Mouse (Mus musculus) T-helper 1 cell (primary cell): ENCODE measurements around the gene Rffl.

Source experiments
- in situ Hi-C: fragments of 300-600 bp; cut with MboI, MseI; formaldehyde crosslinking; loops from one replicate; pipeline ENCODE4 v1.15.1; 2025; ENCODE audit warnings: high pct_unique_total_duplicates

Rffl gene

GRCm38 (mm10) chr11:82875631-82876030 is 4.6 kb upstream of the Rffl start:
- in situ Hi-C loops = loop anchor here (25.0 kb wide), 1 partner anchor 888 kb away; no protein-coding TSS in a partner anchor

DNA sequence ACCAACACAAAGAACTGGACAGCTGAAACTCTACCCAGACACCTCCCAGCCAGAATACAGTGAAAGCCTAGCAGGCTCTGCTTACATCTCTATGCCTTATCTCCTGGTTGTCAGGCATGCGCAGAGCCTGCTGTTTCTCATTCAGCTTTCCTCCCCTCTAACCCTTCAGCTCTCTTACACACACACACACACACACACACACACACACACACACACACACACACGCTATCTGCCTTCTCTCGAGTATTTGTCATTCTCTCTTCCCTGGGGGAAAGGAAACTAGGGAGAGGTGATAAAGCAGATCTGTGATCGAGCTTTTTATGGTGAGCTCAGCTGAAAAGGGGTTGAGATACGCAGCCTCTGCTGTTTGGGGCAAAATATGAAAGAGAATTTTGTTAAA is 3.9 kb upstream of the Rffl start:
- in situ Hi-C loops = loop anchor here (25.0 kb wide), 1 partner anchor 888 kb away; no protein-coding TSS in a partner anchor

GRCm38 (mm10) chr11:82870173-82871030 is 608 bp downstream of the Rffl start:
- in situ Hi-C loops = no loop called here

GRCm38 (mm10) chr11:82869506-82870172 is 1.4 kb downstream of the Rffl start:
- in situ Hi-C loops = no loop called here

DNA sequence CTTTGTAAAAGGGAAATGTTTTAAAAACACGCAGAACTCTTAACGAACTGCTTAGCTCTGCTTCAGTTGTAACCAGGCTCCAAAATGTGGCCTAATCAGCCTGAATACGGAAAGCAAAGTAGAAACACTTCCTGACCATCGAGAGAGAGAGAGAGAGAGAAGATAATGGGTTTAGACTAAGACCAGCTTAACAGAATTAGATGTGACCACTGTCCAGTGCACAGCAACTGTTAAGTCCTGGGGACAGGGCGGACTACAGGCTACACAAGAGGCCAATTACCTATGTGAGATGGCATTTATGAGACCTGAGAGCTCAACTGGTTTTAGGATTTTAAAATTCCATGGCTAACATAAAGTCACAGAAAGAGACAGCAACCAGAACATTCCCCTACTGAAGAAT is 3.1 kb downstream of the Rffl start:
- in situ Hi-C loops = no loop called here

GRCm38 (mm10) chr11:82866850-82867564 is 4.0 kb downstream of the Rffl start:
- in situ Hi-C loops = no loop called here

DNA sequence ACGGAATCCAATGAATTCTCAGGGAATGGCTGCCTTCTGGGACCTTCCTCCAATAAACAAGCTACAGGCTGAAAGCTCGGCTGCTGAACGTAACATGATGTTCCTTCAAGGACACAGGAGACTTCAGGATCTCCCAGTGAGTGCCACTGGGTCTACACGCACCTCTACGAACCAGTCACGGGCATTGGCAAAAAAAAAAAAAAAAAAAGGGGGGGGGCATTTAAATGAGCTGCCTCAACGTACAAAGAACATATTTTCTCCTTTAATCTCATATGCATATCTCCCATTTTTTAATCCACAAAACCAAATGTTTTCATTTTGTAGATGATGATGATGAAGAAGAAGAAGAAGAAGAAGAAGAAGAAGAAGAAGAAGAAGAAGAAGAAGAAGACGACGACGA is 5.1 kb downstream of the Rffl start:
- in situ Hi-C loops = no loop called here

DNA sequence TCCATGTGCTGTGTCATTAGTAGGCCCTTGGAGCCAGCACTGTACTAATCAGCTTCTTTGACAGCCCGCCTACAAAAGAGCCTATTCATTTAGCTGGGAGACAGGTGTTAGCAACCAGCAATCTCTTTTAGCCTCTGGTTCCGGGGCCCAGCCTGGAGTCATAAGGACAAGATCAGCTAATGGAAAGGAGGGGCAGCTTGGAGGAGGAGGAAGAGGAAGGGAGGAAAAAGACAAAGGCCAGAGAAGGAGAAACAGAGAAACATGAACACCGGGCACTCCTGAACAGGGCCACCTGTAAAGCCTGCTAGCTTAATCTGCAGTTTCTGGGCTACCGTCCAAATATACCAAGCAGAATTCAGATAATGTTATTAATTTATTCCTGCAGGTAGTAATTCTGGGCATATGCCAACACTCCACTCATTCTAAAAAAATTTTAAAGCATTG is 7.5 kb downstream of the Rffl start:
- in situ Hi-C loops = no loop called here

- in situ Hi-C loops = no loop called here
These were observed 8.0 kb downstream of the Rffl start for GRCm38 (mm10) chr11:82863059-82863458.

DNA sequence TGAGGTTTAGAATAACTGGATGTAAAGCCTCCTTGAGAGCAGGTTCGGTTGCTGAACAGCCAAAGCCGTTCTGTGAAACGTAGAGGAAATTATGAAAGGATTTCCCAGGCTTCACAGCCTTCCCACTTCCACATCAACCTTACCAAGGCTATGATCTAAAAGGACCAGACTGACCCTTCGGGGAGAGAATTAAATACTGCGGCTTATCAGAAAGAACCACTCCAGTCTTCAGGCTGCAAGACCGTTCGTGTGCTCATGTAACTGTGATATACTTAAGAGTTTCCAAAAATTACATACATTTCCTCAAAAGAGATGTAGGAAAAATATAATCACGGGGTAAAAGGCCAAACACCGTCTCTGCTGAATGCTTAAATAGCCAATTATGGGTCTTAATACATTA is 8.4 kb downstream of the Rffl start:
- in situ Hi-C loops = no loop called here

DNA sequence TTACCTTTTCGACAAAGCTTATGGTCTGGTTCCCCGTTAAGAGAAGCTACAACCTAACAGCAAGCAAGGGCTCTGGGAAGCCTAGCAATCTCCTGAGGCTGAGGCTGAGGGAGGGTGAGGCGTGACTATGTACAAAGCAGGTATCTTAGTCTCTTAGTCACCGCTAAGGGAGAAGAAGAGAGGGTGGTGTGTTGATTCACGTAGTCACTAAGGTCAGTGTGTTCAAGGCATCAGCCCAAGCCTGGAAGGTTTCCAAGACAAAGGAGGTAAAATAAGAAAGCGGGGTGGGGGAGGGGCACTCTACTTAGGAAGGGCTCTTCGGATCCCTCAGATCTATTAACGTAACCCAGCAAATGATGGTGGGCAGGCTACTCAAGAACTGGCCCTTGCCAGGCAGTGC is 9.5 kb downstream of the Rffl start:
- in situ Hi-C loops = no loop called here

GRCm38 (mm10) chr11:82860759-82861158 is 10.3 kb downstream of the Rffl start:
- in situ Hi-C loops = no loop called here

DNA sequence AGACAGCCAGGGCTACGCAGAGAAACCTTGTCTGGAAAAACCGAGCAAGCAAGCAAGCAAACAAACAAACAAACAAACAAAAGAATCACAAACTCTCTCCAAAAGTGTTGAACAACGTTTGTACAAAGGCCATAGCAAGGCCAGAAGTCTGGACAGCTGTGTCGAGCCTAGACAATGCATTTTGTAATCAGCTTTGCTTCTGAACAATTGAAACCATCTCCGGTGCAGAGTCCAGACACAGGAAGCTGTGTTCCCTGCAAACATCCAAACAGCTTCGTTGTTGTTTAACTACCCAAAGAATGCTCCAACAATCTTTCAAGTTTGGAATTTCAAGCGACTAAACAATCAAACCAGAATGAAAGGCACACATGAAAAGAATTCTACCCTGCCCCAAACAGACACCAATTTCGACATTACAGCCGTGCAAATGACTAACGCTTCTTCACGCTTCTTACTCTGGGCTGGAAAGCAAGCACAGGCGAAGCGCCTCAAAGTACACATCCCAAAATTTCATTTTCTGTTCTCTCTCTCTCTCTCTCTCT is 13.6 kb downstream of the Rffl start:
- in situ Hi-C loops = no loop called here

DNA sequence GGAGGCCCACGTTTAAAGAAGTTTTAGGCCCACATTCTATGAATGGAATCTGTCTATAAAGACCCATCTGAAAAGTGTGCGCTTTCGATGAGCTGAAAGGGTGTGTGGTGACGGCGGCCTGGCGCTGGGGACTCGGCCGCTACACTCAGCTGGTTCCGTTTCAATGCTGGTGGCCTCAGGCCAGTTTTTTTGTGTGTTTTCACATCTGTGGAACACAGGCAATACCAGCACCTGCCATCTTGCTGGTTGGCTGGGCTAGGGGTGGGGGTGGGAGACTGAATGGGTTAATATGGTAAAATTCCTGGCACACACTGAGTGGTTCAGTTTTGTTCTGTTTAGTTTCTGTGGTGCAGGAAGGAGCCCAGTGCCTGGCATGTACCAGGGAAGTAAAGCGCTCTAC is 15.0 kb downstream of the Rffl start:
- in situ Hi-C loops = no loop called here

DNA sequence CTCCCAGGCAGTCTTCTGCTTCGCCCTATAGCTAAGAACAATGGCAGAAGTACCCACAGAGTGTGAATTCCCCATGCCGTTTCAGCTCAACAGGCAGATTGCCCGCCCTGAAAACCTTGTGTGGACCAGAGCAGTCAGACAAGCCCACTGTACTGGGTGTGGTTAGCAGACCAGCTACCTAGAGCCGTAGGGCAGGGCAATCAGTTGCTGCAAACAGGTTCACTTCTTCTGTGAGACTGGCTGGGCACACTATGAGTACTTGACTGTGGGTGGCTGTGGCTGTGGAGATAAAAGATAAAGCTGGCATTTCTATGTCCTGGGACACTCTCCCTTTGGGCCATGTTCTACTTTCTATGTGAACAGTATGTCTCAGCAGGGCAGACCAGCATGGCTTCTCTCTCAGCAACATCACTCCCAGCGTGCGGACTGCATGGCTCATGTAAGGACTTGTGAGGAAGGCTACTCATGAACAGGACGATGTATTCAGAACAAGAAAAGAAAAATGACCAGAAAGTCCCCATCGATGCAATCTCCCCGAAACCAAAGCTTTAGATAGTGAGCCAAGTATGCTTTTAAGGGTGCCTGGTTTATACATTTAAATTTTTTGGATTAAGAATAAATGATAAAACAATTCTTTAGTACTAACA is 15.6 kb downstream of the Rffl start:
- in situ Hi-C loops = no loop called here

DNA sequence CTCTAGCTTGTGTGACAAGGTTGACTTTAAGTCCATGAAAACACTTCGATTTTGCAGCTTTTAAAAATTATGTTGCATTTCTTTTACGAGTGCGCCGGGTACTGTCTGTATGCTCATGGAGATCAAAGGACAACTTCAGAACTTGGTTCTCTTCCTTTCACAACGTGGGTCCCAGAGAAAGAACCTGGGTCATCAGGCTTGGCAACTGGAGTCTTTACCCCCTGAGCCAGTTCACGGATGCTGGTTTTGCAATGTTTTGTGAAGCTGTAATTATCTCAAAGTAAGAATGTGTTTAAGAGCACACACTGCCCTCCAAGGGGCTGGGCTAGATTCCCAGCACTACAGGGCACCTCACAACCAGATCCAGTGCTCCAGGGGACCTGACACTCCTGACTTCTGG is 16.9 kb downstream of the Rffl start:
- in situ Hi-C loops = no loop called here

DNA sequence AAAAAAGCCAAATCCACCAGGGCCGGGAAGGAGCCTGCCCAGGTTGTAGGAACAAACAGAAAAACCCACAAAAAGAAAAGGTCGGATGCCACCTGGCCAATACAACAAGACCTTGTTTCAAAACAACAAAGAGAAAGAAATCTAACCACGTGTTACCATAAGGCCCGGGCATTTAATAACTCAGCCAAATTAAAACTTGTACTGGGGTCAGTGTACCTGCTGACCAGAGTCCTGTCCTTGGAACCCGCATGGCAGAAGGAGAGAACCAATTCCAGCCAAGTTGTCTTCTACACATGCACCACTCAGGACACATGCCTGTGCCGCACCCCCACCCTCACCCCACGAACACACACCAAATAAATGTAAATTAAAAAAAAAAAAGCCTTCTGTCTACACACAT is 18.1 kb downstream of the Rffl start:
- in situ Hi-C loops = no loop called here

DNA sequence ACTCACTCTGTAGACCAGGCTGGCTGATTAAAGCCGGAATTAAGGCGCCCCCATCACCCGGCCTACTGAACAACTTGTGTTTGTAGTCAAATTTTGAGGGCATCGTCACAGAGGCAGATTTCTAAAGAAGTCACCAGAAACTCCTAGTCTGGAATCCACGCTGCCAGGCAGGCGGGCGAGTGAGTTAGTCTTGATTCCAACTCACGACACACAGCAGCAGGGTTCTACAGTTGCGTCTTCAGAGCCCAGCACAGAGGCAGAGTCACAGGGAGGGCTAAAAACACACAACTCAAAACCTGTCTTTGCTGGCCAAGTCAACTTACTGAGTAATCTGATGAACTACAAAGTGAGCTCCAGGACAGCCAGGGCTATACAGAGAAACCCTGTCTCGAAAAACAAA is 18.5 kb downstream of the Rffl start:
- in situ Hi-C loops = no loop called here

GRCm38 (mm10) chr11:82852115-82852514 is 18.9 kb downstream of the Rffl start:
- in situ Hi-C loops = no loop called here

GRCm38 (mm10) chr11:82850259-82850658 is 20.8 kb downstream of the Rffl start:
- in situ Hi-C loops = no loop called here

DNA sequence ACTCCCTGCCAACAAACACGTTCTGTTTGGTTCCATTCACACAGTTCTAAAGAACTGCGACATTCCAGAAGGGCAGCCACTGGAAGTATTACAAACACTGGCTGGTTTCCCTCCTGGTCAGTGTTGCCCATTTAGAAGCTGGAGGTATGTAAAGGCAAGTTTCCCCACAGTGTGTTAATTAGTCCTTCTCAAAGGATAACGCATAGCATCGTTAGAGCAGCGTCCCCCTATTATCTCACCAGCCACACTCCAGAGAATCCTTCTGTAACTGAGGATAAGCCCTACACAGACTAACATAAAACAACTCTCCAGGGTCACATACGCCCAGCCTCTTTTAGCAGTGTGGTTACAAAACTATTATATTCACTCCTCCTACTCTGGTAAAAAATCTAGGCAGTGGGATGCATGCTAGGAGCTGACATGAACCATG is 23.4 kb downstream of the Rffl start:
- in situ Hi-C loops = no loop called here

- in situ Hi-C loops = no loop called here
These were observed 24.1 kb downstream of the Rffl start for GRCm38 (mm10) chr11:82846938-82847337.
